Mouse (Mus musculus) liver, embryonic 11.5 days (tissue): Measurements from ENCODE around the gene Yipf4. TPM values are rescaled to one million over a fixed set of nuclear protein-coding genes. Genes with fewer than 3 reads are reported as not detected.
"Not testable (repeated sequence)": the region's sequence is repeated elsewhere in the genome, so short reads cannot be mapped to it uniquely, and the experiment has no call there.

Experiments
- ATAC-seq: fragments of 200-750 bp; cut with Nextera tagmentation; replicated peaks from 2 replicates; pipeline ENCODE4 v1.8.0; 2017; ENCODE audit warnings: moderate number of reproducible peaks, mild to moderate bottlenecking, moderate TSS enrichment, moderate library complexity; ENCODE audit not compliant: low FRiP score
- DNase-seq: peaks from one replicate; pipeline ENCODE4 v3.0.0-alpha.2; 2017; ENCODE audit warnings: low spot score
- H3K27ac ChIP-seq: fragments of 300-500 bp; sonication (generic); 2 replicates; pipeline ENCODE4 v1.5.1; 2014; ENCODE audit warnings: mild to moderate bottlenecking, low read depth, low read length, control low read depth
- H3K27me3 ChIP-seq: fragments of 300-500 bp; sonication (generic); replicated peaks from 2 replicates; pipeline ENCODE4 v1.6.1; 2014; ENCODE audit warnings: low read length, mixed read lengths; ENCODE audit not compliant: control insufficient read depth, insufficient read depth
- H3K36me3 ChIP-seq: fragments of 300-500 bp; sonication (generic); 2 replicates; pipeline ENCODE4 v1.6.1; 2014; ENCODE audit warnings: mild to moderate bottlenecking, low read length, moderate library complexity, mixed read lengths; ENCODE audit not compliant: control insufficient read depth, insufficient read depth
- H3K4me1 ChIP-seq: fragments of 300-500 bp; sonication (generic); replicated peaks from 2 replicates; pipeline ENCODE4 v1.6.1; 2014; ENCODE audit warnings: low read length, mixed read lengths; ENCODE audit not compliant: control insufficient read depth, insufficient read depth
- H3K4me2 ChIP-seq: fragments of 300-500 bp; sonication (generic); 2 replicates; pipeline ENCODE4 v1.6.1; 2014; ENCODE audit warnings: mild to moderate bottlenecking, control low read depth, moderate library complexity
- H3K4me3 ChIP-seq: fragments of 300-500 bp; sonication (generic); 2 replicates; pipeline ENCODE4 v1.5.1; 2014; ENCODE audit warnings: low read depth, low read length, control low read depth
- H3K9ac ChIP-seq: fragments of 300-500 bp; sonication (generic); 2 replicates; pipeline ENCODE4 v1.6.1; 2014; ENCODE audit warnings: low read depth, low read length, control low read depth
- H3K9me3 ChIP-seq: fragments of 300-500 bp; sonication (generic); 2 replicates; pipeline ENCODE4 v1.6.1; 2016; ENCODE audit warnings: low read length, inconsistent platforms, mixed read lengths; ENCODE audit not compliant: control insufficient read depth
- WGBS: fragments of 180-500 bp; shearing (Covaris S2); extraction: QIAGEN DNeasy Blood & Tissue Kit; methylation state at CpG from one replicate; pipeline ENCODE4 v1.1.7; 2014; 5-methylcytosine and 5-hydroxymethylcytosine counted together
- polyA plus RNA-seq: library from polyadenylated mRNA; unstranded; fragments of >200 nt; fragmentation: Nextera tagmentation; extraction: Ambion mirVana; gene quantifications from 2 replicates; pipeline ENCODE4 v1.2.1, GENCODE M21; 2014

Yipf4 gene
- polyA plus RNA-seq, 1 experiment from 2014 or later, result 46.3 TPM

- no peak for ATAC-seq
- Histone ChIP-seq H3K36me3 (no peaks in the 10 kb centered on the region), H3K27ac (no peak within 1 kb of the TSS), H3K27me3 (no peaks in the 10 kb centered on the region), H3K4me3 (no peak within 1 kb of the TSS), H3K9ac (no peak within 1 kb of the TSS), H3K9me3 (no peaks in the 10 kb centered on the region), H3K4me1 (no peaks in the 10 kb centered on the region), H3K4me2 (no peak within 1 kb of the TSS)
- WGBS, result 59% methylated on average over 8 of the region's 8 CpGs
- no peak for DNase-seq
Observed at GRCm38 (mm10) chr17:74458711-74459408, 30.4 kb upstream of the Yipf4 start, which contains the start of gene Nlrc4. Gene Nlrc4 (minus strand): TSS chr17:74459142.

- H3K4me1 ChIP-seq, result no peaks in the 10 kb centered on the region
- H3K9me3 ChIP-seq, result no peaks in the 10 kb centered on the region
- DNase-seq (no peak), ATAC-seq (no peak)
- H3K36me3 ChIP-seq, result no peaks in the 10 kb centered on the region
- no peak overlapping the region for H3K27ac ChIP-seq
- no peak overlapping the region for H3K9ac ChIP-seq
- no peaks in the 10 kb centered on the region for H3K27me3 ChIP-seq
- H3K4me3 ChIP-seq, result no peak overlapping the region
- no peak overlapping the region for H3K4me2 ChIP-seq
Observed at GRCm38 (mm10) chr17:74463510-74463909, 25.8 kb upstream of the Yipf4 start.

GRCm38 (mm10) chr17:74467981-74468380 is 21.3 kb upstream of the Yipf4 start:
- not testable (repeated sequence) for H3K9ac ChIP-seq, H3K27me3 ChIP-seq, H3K9me3 ChIP-seq, H3K4me2 ChIP-seq, ATAC-seq, H3K27ac ChIP-seq, H3K4me1 ChIP-seq, H3K36me3 ChIP-seq, H3K4me3 ChIP-seq, DNase-seq
- 79% methylated on average over 2 of the region's 2 CpGs for WGBS

GRCm38 (mm10) chr17:74470133-74470532 is 19.2 kb upstream of the Yipf4 start:
- 69% methylated on average over 6 of the region's 6 CpGs for WGBS
- not testable (repeated sequence) for H3K27me3 ChIP-seq, H3K4me3 ChIP-seq, H3K27ac ChIP-seq, DNase-seq, H3K9me3 ChIP-seq, H3K4me1 ChIP-seq, H3K9ac ChIP-seq, ATAC-seq, H3K36me3 ChIP-seq, H3K4me2 ChIP-seq

- WGBS, result 82% methylated on average over 14 of the region's 14 CpGs
- H3K9ac ChIP-seq, result no peak overlapping the region
- no peak overlapping the region for H3K27ac ChIP-seq
- no peak overlapping the region for H3K4me2 ChIP-seq
- ATAC-seq, result no peak
- H3K36me3 ChIP-seq, result no peaks in the 10 kb centered on the region
- no peak for DNase-seq
- H3K4me1 ChIP-seq, result no peaks in the 10 kb centered on the region
- no peaks in the 10 kb centered on the region for H3K27me3 ChIP-seq
- no peaks in the 10 kb centered on the region for H3K9me3 ChIP-seq
- H3K4me3 ChIP-seq, result no peak overlapping the region
Observed at GRCm38 (mm10) chr17:74480361-74481069, 8.8 kb upstream of the Yipf4 start.

GRCm38 (mm10) chr17:74489901-74490220 is 568 bp downstream of the Yipf4 start:
- no peak for ATAC-seq

GRCm38 (mm10) chr17:74491565-74491964 is 2.3 kb downstream of the Yipf4 start:
- DNase-seq, result no peak
- no peak overlapping the region for H3K9ac ChIP-seq

More at GRCm38 (mm10) chr17:74489901-74490220, 568 bp downstream of the Yipf4 start:
- Histone ChIP-seq H3K9me3 (no peaks in the 10 kb centered on the region), H3K4me3 (peak overlapping the region; percentile 90), H3K36me3 (peaks cover 12% of the 10 kb centered on the region; the same call in 1 of the 2 replicates), H3K4me1 (peaks cover 3% of the 10 kb centered on the region; the same call in 1 of the 2 replicates), H3K4me2 (peak overlapping the region; percentile 69), H3K27me3 (no peaks in the 10 kb centered on the region), H3K27ac (peak overlapping the region; percentile 75), H3K9ac (peak overlapping the region; percentile 84)
- WGBS, result under 1% methylated on average over 12 of the region's 12 CpGs
- no peak for DNase-seq

GRCm38 (mm10) chr17:74500204-74500603 is 10.9 kb downstream of the Yipf4 start:
- no peaks in the 10 kb centered on the region for H3K27me3 ChIP-seq
- WGBS, result 85% methylated on average over 4 of the region's 4 CpGs
- H3K4me1 ChIP-seq, result no peaks in the 10 kb centered on the region
- DNase-seq (no peak), ATAC-seq (no peak)
- no peak overlapping the region for H3K9ac ChIP-seq
- no peak overlapping the region for H3K4me3 ChIP-seq
- no peak overlapping the region for H3K27ac ChIP-seq
- H3K4me2 ChIP-seq, result no peak overlapping the region
- peaks cover 10% of the 10 kb centered on the region; the same call in 1 of the 2 replicates for H3K36me3 ChIP-seq
- H3K9me3 ChIP-seq, result no peaks in the 10 kb centered on the region

More at GRCm38 (mm10) chr17:74491565-74491964, 2.3 kb downstream of the Yipf4 start:
- 87% methylated on average over 3 of the region's 3 CpGs for WGBS
- H3K9me3 ChIP-seq, result no peaks in the 10 kb centered on the region
- no peak overlapping the region for H3K27ac ChIP-seq
- H3K4me1 ChIP-seq, result peaks cover 3% of the 10 kb centered on the region; the same call in 1 of the 2 replicates
- H3K4me2 ChIP-seq, result peak overlapping the region; percentile 13; the same call in 1 of the 2 replicates
- H3K36me3 ChIP-seq, result peaks cover 14% of the 10 kb centered on the region; the same call in 1 of the 2 replicates
- no peaks in the 10 kb centered on the region for H3K27me3 ChIP-seq
- no peak overlapping the region for H3K4me3 ChIP-seq
- ATAC-seq, result 0 out of 2 replicates have a peak, but pooled peaks have one; percentile 24
